Mouse (Mus musculus) heart, adult 2 months (tissue): ENCODE data around the gene Ccdc157.

Source experiments
- CTCF ChIP-seq: fragments of 200-600 bp; IDR thresholded peaks from 2 replicates; pipeline ENCODE4 v1.8.1; 2022; ENCODE audit warnings: antibody characterized with exemption, mild to moderate bottlenecking, moderate library complexity
- POLR2A ChIP-seq: fragments of 200-500 bp; IDR thresholded peaks from 2 replicates; pipeline ENCODE4 v1.6.1; 2011; ENCODE audit warnings: mild to moderate bottlenecking, low read depth, low read length, control low read depth; ENCODE audit not compliant: insufficient read depth

DNA sequence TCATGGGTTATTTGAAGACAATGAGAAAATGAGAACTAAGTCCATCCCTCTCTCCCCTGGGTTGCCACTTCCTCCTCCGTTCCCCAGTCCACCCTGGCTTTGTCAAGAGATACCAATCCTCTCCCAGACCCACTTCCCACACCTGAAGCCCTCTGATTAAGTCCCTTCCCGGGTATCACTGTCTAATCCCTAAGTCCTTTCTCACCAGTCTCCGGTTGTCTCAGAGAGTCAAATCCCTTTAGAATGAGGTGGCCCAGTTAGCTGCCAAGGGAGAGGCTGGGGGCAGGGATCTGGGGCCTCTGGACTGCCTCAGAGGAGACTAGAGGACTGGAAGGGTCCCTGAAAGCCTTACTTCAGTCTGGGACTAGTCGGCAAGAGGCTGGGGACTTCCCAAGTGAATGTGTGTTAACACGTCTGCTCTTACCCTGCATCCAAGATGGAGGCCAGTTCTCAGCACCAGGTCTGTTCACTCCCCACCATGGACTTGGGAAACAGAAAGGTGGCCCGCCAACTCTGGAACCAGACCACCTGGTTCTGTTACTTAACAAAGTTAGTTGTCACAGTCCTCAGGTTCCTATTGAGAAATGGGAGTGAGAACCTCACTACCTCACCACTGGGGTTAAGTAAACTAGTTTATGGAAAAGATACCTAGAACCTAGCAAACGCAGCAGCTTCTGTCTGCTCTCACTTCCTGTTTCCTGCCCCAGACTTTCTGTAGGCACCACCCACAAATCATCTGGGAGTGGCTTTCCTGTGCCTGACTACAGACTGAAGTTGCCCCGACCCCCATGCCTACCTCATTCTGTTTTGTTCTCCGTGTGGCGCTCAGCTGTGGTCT is 37.1 kb downstream of the Ccdc157 start, which contains the start of gene Sec14l2:
- no peak for TF ChIP-seq POLR2A
- TF ChIP-seq CTCF, result no peak
